Mouse (Mus musculus) cerebellum, adult 11 months (tissue): Measurements from ENCODE around the gene Lhx2.

Source experiments
- DNase-seq: peaks from one replicate; pipeline ENCODE4 v3.0.0; 2022

Lhx2 gene

DNA sequence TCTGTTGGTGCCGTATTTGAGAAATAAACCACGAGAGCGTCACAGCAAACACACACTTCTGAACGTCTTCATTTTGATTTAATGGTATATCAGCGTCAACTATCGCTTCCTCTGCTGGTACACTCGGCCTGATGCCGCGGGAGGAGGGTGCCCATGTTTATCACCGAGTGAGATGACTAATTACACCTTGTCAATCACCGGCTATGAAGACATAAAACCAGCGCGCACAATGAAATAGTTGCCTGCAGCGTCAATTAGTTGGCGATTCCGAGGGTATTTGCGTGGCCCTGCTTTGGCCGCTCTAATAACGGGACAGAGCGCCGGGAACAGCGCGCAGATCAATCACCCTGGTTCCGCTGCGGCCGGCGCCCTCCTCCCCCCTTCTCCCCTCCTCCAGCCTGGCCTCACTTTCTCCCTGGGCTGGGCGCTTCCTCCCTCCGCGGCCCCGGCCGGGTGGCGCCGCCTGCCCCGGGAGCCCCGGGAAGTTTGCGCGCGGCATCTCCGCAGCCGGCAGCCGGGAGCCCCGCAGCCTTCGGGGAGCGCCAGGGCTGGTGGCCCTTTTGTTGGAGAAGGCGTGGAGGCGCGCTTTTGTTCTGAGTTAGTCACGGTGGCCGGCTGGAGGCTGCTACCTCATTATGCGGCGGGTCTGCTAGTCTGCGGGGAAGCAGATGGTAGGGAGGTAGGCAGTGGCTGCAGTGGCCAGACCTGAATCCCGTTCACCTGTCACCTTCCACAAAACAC, 8.9 kb downstream of the Lhx2 start:
- no peak for DNase-seq

DNA sequence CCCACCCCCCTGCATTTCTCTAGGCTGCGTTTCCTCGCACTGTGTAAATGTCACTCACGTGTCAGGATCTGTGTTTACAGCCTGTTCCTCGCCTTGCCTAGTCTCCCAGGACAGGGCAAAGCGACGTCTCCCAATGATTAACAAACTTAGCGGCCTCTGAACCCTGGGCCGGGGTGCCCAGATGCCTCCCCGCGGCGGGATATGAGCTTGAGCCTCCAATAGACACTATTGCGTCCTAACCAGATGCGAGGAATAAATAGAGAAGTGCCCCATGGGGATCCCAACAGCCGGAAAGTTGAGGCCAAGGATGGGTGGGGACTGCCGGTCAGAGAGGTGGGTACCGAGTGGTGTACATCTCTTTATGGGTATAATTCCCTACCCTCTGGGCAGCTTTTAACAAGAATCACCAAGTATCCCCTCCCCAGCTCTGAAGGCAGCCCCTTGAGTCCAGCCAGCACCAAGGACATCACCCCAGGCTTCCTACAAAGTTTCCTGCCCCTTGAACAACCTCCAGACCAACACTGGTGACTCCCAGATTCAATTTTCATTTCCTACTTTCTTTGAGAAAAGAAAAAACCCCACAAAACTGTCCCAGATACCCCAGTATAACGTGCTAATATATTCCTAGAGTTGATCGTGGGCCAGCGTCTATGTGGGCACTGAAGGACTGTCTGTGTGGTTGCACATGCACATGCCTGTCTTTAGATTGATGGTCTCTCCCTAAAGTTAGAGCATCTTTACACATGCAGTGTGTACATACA, 9.8 kb downstream of the Lhx2 start:
- no peak for DNase-seq

DNA sequence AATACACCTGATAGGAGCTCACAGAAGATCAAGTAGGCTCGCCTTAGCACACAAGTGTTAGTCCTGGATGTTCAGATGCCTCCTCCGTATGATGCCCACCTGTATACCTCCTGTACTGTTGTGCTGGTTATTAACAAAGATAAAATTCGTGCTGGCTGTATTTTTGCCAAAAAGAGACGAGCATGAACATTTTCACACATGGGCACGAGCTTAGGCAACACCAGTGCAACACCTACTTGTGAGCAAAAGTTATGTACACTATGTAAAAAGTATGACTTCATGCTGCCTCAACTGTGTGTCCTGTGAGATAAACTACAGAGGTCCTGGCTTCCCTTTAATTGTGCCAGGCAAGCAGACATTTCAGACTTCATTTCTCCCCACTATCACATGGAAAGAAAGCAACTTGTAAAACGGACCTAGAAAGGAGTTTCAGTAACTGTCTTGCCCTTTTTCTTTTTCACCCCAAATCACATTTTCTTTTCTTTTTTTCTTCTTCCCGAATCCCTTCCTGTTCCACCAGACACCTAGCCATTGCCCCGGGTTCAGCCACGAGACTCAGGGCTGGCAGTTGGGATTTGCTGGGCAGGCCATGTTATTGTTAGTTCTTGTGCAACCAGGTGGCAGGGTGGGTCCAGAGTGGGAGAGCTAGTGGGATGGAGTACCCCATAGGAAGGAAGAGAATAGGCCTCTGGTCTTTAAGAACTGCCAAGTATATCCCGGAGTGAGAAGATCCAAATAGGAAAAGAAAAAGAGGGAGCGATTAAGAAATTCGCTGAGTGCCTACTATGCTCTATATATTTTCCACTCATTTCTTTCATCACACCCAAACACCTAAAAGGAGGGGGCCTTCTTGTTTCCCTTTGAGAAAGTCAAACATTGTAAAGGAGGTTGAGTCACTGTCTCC, 10.6 kb downstream of the Lhx2 start:
- no peak for DNase-seq

DNA sequence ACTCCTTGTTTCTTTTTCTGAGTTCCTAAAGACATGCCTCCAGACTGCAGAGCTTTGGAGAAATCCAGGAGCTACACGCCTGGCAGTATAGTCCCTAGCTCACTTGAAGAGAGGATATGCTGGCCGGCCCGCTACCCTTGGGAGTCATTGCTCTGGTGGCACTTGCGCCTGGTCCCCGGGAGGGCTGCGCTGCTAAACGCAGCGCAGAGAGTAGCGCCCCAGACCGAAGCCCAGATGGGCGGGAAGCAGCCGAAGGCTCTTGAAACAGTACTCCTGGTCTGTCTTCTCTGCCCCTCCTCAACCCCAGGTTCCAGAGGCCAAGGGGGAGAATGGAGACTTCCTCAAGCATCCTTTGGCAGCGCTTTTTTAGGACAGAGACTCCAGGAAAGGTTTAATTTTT, 11.3 kb downstream of the Lhx2 start:
- DNase-seq: no peak

DNA sequence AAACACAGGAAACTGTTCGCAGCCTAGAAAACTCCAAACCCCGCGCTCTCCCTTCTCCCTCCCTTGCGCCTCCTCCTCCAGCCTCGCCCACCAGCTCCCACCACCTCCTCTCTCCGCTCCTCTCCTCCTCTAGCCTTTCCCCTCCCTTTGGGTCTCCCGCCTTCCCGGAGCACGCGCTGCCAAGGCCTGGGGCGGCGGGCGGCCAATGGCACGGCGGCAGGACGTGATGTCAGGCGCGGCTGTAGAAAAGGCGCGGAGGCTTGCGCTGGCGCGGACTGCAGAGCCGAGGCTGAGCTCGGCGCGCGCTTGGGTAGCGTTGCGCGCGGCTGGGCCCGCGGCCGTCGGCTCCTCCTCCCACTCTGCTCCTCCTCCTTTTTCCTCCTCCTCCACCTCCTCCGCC, 11.7 kb downstream of the Lhx2 start:
- DNase-seq: peak; percentile 45

DNA sequence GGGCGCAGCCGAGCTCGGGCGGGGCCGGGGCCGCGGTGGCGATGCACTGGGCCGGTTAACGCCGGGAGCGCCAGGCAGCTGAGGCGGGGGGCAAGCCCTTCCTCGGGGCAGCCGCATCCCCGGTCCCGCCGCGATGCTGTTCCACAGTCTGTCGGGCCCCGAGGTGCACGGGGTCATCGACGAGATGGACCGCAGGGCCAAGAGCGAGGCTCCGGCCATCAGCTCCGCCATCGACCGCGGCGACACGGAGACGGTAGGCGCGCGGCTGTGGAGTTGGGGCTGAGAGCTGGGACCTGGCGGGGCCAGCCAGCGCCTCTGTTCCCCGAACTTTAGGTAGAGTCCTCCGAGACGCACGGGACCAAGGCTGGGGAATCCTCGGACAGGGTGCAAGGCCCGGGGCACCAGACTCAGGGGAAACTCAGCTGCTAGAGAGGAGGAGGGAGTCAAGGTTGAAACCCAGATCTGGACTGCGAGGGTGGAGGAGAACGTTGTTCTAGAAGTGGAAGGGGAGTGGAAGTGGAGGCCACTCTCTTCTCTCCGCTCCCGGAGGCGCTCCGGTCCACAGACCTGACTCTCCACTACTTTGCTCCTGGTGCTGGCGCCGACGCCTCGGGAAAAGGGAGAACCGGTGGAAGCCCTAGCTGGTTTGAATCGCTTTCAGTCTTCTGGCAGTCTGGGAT, 12.7 kb downstream of the Lhx2 start:
- DNase-seq: no peak

DNA sequence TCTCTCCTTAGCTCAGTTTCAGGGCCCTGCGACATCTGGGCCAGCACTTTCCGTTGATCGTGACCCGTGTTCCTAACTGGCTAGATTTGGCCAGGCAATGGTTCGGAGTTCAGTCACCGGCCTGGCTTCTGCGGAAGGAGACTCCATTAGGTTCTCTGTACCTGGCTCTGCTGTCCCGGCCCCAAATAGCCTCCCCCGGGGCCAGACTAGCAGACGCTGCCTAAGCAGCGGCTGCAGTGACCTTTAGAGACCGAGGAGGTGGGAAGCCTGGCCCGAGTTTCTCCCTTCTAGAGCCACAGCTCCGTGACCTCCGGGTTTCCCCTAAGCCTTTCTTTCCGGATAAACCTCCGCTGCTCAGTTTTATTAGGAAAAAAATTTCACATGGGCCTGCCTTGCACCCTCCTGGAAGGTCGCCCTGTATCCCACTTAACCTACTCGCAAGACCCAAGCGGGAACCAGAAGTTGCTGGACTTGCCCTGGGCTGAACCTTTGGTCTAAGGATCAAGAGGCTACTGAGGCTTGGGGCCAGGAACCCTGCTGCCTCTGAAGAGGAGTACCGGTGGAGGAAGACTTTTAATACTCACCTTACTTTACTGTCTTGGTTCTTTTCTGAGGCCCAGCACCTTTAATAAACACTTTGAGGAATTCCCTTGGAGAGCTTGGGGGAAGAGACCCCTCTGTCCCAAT, 13.4 kb downstream of the Lhx2 start:
- DNase-seq: no peak

DNA sequence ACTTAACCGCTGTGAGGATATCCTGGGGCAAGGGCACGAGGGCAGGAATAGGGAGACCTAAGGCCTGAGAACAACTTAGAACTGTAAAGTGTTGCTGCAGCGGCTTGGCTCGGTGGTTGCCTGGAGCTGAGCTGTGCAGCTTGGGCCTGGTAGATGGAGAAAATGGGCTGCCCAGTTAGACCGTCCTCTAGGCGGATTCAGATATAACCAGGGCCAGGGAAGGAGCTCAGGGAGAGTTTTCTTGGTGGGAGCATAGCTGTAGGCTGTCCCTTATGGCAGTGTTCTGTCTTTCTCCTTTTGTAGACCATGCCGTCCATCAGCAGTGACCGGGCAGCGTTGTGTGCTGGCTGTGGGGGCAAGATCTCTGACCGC, 13.9 kb downstream of the Lhx2 start:
- DNase-seq: no peak

DNA sequence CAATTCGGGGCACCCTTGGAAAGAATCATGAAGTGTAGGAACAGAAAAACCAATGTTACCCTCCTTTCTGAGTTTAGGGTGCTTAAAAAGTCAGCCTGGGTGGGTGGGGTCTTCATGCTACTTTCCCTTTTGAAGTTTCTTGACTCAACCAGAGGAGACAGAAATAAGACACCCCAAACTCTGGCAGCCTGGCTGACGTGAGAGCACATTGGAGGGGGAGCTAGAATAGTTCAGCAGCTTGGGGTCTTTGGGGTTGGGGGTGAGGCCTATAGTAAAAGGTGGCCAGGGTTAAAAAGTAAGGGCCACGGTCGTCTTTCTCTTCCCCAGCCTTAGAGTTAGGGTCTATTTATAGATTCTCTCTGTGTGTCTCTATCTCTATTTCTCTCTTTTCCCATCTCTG, 14.6 kb downstream of the Lhx2 start:
- no peak for DNase-seq

DNA sequence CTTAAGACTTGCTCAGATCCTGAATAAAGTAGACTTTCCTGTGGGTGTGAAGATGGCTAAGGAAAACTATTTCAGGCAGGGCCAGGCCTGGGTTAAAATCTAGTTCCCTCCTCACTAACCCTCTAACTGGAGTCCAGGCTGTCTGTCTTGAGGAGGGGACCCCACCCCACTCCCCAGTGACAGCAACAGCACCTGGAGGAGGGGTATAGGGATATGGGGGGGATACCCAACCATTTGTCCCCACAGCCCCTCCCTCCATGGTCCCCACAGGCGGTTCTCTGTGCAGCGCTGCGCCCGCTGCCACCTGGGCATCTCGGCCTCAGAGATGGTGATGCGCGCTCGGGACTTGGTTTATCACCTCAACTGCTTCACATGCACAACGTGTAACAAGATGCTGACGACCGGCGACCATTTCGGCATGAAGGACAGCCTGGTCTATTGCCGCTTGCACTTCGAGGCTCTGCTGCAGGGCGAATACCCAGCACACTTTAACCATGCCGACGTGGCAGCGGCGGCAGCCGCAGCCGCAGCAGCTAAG, 15.2 kb downstream of the Lhx2 start:
- DNase-seq: no peak

DNA sequence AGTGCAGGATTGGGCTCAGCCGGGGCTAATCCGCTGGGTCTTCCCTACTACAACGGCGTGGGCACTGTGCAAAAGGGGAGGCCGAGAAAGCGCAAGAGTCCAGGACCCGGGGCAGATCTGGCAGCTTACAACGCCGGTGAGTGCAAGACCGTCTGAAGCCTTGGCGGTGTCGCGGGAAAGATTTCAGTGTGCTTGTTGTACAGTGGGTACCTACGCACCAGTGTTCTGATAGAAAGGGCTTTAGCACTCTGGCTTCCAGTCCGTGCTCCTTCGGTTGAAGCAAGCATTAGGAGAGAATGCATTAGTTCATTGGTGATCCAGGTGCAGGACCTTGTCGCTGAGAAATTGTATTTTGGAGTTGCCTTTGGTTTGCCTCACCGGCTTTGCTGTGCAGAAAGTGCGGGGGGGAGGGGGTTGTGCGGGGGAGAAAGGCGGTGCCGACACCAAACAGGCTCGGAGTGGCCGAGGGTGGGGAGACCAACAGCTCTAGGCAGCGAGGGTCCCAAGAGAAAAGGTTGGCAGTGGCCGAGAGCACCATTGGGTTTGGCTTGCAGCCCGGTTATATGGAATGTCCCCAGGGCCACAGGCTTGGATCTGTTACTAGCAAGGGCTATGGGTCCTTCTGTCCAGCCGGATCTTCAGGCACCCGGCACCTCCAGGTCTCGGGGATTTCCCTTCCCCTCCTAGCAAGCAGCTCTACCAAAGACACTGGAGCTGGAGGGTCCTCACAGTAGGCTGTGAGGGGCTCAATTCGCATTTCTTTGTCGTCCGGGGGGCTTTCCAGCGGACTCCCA, 15.8 kb downstream of the Lhx2 start:
- DNase-seq: no peak

DNA sequence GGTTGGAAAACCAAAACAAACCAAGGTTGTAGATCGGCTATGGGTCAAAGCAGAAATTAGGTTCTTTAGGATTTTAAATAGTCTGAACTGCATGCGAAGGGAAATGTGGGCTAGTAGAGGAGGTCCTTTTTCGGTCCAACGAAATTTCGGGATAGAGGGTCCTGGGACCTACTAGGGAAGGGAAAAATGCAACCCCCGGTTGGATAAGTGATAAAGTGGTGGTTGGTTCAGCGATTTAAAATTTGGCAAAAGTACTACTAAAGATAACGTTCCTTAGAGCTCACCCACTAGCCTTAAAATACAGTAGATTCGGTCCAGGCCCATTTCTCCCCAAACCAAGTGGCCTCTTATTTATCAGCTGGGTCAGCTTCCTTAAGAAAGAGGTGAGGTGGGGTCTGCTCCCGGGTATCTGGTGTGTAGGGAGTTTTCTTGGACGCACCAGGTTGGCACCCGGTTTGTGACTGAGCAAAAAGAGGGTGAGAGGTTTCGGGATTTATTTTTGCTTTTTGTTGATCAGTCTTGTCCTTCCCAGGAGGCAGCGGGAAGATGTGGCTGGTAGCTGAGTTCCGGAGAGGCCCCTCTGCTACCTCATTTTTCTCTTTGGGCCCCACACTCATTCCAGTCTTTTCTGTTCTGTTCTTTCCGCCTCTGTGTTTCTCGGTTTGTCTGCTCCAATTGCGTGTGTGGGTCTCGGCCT, 16.8 kb downstream of the Lhx2 start:
- no peak for DNase-seq

DNA sequence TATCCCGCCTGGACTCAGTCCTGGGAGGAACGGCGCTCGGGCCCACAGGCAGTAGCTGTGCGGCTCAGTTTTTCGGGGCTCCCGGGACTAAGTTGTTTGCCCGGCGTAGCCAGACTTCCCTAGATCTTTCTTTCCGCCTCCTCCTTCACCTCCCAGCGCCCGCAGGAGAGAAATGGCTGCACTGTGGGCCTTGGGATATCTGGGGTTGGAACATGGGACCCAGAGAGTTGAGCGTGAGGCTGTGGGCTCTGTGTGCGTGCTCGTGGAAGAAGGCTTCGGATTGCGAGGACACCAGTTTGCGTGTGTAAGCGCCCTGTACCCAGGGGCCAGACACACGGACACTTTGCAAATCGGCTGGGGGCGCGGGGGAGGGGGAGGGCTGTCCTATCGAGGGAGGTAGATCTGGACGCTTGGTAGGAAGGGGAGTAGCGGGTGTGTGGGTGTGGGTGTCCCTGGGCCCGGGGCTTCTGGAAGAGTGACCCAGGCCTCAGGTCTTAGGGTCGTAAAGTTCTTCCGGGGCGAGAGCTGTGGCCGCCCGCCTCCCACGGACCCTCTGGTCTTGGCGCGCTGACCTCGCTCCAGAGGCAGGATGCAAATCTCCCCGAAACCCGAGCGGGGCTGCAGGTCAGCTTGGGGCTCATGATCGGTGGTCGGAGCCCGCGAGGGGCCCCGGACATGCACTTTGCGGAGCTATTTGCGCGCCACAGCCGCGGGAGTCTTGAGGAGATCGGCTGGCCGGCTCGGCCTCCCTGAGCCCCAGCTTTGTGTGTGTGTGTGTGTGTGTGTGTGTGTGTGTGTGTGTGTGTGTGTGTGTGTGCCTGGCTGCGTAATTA, 17.6 kb downstream of the Lhx2 start:
- DNase-seq: no peak

DNA sequence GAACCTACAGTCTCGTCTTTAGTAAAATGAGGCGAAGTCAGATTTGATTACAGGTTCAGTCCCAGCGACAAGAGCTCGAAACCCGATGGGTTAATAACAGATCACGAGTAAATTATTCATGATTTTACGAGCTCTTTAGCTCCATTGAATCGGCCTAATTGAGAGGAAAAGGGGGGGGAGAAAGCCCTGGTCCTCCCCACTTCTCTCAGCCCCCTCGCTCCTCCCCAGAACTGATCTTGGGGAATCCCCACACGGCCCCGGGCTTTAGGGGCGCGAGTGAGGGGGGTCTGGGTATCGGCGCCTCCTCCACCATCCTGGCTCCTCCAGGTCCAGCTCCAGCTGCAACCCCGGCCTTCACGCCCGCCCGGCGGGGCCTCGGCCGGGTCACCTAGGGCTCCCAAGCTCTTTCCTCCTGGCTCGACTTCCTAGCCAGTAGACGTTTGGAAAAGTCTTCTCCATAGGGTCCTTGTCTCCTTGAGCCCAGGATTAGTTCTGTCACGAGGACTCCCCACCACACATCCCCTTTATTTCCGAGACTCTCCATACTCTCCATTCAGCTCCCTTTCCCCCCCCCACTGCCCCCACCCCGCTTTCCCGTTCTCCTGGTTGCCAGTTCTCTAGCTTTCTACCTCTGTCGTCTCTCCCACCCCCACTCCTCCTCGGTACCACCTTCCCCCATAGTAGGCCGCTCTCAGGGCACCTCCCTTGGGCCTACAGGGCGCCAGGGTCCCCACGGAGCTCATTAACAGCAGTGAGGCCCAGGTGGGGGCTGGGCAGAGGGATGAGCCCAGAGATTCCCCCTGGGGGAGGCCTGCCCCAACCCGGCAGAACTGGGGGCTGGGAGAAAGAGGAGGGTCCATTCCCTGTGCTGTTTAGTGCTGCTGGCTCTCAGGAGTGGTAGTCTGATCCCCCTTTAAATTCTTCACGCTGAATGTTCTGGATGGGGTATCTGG, 18.5 kb downstream of the Lhx2 start:
- no peak for DNase-seq

DNA sequence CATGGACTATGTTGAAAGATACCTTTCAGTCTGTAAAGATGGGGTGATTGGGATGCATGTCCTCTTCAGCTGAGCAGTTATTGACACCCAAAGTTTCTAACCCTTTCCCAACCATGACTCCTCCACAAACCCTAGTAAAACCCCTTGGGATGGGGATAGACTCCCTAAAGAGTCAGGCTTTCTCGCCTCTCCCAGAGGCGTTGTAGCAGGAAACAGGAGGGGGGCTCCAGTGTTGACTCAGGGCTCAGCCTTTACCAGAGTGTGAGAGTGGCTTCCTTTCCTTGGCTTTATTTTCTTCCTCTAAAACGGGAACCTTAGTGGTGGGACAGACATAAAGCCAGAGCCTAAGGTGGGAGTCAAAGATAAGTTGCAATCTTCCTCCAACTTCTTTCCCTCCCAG, 19.5 kb downstream of the Lhx2 start:
- DNase-seq: no peak

DNA sequence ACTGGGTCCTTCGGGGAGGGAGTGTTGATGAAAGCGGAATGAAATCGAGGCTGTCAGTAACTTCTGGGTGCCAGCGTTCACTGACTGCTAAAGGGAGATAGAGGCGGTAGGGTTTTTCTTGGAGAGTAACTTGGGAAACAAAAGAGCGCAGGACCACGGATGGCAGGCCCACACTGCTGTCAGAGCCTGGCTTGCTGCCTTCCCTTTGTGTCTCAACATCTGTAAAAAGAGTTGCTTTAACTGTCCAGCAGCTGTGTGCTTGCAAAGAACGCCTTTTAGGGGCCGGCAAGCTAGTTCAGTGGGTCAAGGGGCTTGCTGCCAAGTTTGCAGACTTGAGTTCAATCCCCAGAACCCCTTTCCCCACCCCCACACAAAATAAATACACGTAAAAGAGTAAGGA, 20.1 kb downstream of the Lhx2 start:
- no peak for DNase-seq

DNA sequence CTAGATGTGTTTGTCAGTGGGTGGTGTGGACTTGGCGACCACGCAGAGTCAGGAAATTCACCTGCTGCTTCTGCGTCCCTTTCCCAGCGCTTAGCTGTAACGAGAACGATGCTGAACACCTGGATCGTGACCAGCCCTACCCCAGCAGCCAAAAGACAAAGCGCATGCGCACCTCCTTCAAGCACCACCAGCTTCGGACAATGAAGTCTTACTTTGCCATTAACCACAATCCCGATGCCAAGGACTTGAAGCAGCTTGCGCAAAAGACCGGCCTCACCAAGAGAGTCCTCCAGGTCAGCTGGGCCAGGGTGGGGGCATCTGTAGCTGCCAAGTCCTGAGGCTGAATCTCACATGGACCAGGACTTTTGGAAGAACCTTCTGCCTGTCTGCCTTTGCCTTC, 20.7 kb downstream of the Lhx2 start:
- DNase-seq: no peak

DNA sequence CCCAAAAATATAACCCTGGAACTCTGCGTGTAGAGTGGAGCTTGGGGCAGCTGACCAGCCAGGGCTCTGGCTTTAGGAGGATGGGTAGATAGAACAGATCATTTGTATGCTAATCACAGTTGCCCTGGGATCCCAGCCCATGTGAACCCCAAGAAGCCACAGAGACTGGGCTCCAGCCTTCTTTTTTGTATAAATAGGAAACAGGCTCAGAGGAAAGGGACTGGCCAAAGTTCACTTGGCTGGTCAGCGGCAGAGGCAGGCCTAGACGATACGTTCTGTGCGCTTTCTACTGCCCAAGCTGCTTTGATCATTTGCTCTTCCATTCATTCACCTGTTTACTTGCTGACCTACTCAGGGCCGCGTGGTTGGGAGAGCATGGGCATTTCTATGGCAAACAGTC, 27.1 kb downstream of the Lhx2 start:
- DNase-seq: no peak

DNA sequence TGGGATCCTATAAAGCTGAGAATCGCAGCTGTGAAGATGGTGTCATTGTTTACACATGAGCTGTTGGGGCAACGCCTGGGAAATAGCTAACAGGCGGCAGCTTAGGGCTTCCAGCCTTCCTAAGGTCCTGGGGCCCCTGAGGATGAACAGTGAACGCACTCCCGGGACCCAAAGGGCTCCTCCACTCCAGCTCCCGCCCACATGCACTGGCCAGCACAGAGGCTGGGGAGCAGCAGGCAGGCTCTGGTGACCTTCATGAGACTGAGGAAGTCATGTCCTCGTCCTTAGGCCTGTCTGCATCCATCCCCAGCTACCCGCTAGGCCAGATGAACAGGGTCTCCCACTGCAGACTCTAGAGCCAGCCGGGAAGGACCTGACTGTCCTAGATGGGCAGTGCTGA, 27.9 kb downstream of the Lhx2 start:
- DNase-seq: no peak
